Comparison of ENCODE assay signal across 13 mouse cellular contexts in the genomic region with DNA sequence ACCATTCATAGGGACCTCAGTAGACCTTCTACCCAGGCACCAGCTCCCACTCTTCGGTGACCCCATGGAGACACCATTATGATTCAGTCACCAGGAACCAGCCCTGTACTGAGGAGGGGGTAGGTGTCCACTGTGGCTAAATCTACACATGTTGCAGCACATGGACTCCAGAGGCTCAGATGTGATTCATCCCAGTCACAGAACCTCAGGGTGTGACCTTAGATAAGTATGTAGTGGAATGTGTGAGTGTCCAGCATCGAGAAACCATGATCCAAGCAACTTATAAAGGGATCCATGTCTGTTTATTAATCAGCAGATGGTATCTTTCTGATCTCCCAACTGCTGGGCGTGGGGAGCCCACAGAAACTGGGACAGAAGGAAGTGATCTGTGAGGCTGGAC. TPM values are rescaled to one million over a fixed set of nuclear protein-coding genes. Genes with fewer than 3 reads are reported as not detected.
"Had no signal": no experiment of that assay in that cellular context is flagged by ENCODE, and none has a peak within 500 bp of the region (broad histone marks: within the 10 kb centered on the region; RNA-seq: fewer than 3 reads in every experiment).

No protein-coding gene starts in this region.

- H3K4me2 ChIP-seq: liver, embryonic 11.5 days; liver, embryonic 15.5 days; midbrain, embryonic 12.5 days had no signal

- H3K9me3 ChIP-seq: limb, embryonic 10.5 days; liver, embryonic 15.5 days; midbrain, embryonic 12.5 days had no signal

- H3K27me3 ChIP-seq: liver, embryonic 15.5 days; megakaryocyte, embryonic 14.5 days; midbrain, embryonic 12.5 days had no signal

- H3K9ac ChIP-seq: liver, embryonic 15.5 days; midbrain, embryonic 12.5 days had no signal

- DNase-seq: kidney, adult 8-10 months; kidney, postnatal 25 days; right cerebral cortex, adult 18-20 months; right cerebral cortex, postnatal 25 days; thymus, postnatal 36 days had no signal

- H3K4me3 ChIP-seq: left cerebral cortex, adult 2 months; limb, embryonic 10.5 days; liver, embryonic 15.5 days; megakaryocyte, embryonic 14.5 days; midbrain, embryonic 12.5 days had no signal

- H3K27ac ChIP-seq: left cerebral cortex, adult 2 months; limb, embryonic 10.5 days; liver, embryonic 15.5 days; macrophage; midbrain, embryonic 12.5 days had no signal

- ATAC-seq: intestine, postnatal 0 days had no signal

- H3K36me3 ChIP-seq: limb, embryonic 10.5 days; liver, embryonic 15.5 days; midbrain, embryonic 12.5 days had no signal

- H3K4me1 ChIP-seq: liver, embryonic 15.5 days; megakaryocyte, embryonic 14.5 days; midbrain, embryonic 12.5 days had no signal

RNA-seq across cellular contexts. Expression of a gene that starts 18.2 kb away (rescaled TPM):
- polyA plus RNA-seq: macrophage had no signal
